Mouse (Mus musculus) 416B (cell line): ENCODE results near the gene Ms4a2.

Experiments
- DNase-seq: peaks from one replicate; pipeline ENCODE4 v3.0.0; 2011; ENCODE audit warnings: low read depth

Gene Ms4a2

DNA sequence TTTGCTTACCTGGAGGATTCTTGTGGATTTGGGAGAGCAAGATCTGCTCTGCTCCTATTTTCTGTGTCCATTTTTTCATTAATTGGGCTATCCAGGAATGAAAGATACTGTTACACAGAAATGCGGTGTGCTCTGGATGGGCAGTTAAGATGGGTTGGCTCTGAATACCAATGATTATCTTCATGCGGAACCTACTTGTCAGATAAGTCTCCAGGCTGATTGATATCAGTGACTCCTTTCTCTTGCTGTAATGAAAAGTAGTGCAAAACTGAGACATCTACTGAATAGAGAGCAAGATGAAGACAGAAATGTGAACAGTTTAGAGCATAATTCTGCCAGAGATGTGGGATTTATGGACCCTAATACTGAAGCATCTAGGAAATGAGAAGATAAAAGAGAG, at the start of gene Ms4a2:
Gene Ms4a2 (minus strand): TSS at position 169 of the 400 bp plus-strand sequence.
- no peak for DNase-seq

DNA sequence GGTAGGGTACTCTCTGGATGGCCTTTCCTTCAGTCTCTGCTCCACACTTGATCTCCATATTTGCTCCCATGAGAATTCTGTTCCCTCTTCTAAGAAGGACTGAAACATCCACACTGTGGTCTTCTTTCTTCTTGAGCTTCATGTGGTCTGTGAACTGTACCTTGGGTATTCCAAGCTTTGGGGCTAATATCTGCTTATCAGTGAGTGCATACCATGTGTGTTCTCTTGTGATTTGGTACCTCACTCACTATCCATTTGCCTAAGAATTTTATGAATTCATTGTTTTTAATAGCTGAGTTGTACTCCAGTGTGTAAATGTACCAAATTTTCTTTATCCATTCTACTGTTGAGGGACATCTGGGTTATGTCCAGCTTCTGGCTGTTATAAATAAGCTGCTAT, 38.0 kb upstream of the Ms4a2 start:
- no peak for DNase-seq

DNA sequence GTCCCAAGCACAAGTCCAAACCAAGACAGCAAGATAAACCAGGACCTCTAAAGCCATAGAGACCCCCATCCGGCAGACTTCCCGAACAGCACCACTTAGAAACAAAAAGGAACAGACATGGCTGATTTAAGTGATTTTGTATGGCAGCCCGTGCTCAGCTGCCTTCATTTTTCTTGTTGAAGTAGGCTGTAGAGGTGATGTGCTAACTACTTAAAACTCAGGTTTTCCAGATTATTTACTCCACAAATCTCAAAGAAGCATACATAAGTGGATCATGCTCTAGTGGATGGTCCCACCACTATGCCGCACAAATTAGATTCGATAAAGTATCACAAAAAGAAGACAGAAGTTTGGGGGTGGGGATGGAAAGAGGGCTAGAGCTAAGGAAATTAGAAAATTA, 36.9 kb upstream of the Ms4a2 start, which contains the start of gene Oosp2:
Gene Oosp2 (minus strand): TSS at position 101 of the 400 bp plus-strand sequence.
- no peak for DNase-seq

DNA sequence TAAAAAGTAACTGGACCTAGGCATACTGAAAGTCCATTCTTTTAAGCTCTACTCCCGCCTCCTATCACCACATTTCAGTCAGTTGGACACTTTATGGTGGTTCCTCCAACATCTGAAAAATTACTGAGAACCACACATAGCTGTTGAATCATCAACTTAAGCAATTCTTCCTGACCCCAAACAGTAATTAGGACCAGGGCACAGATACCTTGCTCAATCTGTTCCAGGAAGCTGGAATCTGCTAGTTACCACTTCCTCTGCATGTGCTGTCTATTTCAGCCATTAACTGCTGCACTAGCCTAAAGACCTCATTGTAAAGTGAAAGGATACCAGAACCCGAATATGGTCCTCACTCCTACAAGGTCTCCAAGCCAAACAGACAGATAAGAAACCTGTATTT, 35.6 kb upstream of the Ms4a2 start:
- DNase-seq = peak; percentile 73

DNA sequence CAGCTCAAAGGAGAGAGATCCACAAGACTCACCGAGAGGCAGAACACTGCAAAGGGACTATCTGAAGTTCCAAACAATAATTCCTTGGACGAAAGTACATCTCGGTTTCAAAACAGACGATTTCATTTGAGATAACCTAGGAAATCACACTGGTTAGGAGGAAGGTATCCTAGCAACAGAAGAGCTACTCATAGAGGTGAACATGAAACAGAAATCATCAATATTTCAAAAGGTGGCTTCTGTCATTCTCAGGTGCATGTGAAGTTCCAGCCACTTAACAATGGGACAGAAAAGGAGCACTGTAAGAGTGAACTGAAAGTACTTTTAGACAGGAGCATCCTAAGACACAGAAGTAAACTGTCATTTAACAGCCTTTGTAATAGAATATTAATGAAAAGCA, 26.0 kb upstream of the Ms4a2 start:
- no peak for DNase-seq

DNA sequence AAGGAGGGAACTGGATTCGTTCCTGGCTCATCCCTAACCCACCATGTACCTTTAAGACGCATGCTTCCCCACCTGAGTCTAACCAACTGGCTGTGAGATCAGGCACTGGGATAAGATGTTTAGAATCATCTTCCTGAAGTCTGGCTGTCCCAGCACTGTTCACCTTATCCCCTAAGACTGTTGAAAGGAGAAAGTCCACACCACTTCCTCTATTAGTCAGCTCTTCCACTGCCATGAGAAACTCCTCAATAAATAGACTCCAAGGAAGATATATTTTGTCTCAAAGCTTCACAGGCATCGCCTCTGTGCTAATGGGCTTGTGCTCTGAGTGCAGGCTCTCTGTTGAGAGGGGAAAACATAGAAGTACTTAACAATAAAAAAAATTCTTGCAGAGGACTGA, 22.6 kb upstream of the Ms4a2 start:
- peak; percentile 10 for DNase-seq

DNA sequence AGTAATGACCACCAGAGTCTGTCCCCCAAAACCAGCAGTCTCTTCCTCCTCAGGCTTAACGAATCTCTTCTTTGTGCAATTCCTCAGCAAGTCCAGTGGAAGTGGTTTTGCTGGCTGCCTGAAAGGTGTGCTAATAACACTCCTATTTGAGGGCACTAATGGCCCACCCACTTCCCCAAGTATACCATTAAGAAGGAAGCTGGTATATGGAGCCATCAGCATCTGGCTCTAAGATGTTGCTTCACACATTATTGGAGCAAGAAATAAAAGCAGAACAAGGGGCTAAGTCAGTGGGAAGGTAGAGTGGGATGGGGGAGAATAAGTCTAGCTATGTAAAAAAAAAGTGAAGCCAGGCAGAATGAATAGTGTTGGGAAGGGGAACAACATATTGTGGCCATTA, 17.2 kb upstream of the Ms4a2 start, which contains the start of gene Ms4a3:
Gene Ms4a3 (minus strand): TSS at position 120 of the 400 bp plus-strand sequence.
- peak; percentile 20 for DNase-seq

DNA sequence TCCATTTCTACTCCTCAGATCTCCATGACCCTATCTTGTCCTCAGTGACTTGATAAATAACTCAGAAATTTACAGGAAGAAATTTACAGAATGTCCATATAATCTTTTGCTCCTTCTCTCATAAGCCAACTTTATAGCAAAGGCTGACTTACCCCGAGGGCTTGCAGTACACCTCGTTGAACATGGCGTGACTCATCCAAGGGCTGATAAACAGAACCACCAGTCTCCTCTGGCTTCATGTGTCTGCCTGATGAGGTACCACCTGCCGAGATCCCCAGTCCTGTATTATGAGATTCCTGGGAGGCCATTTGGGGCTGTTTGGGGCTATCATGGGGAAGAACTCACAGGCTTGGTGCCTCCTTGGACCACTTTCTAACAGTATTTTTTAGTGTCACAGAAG, 15.5 kb upstream of the Ms4a2 start:
- no peak for DNase-seq

DNA sequence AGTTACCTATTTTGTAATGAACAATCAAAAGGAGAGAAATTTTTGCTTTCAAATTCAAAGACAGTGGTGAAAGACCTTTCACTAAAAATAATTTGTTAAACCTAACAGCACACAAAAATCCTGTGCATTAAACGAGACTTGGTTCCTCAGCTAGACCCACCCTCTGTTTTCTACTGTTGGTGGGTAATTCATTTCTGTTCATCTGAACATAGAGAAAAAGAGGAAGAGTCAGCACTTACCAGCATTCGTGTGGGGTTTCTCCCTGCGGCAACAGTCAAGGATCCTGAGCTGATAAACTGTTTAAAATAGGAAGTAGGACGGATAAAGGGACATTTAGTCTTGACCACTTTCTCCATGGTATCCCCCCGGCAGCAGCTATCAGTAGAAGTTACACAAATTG, 12.1 kb upstream of the Ms4a2 start:
- no peak for DNase-seq

DNA sequence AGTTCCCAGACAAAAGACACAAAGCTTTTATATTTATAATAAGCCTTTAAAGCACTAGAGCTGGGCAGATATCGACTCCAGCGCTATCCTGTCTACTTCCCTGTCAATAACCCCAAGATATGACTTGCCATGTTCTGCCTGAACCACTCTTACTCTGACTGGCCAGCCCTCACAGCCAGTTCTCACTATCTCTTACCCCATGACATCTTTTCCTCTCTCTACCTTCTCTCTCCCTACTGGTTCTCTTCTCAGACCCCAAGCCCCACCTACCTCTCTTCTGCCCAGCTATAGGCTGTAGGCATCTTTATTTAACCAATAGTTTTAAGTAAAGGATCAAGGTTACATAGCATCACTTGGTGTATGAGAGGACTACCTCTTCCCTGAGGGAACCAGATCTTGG, 10.8 kb upstream of the Ms4a2 start:
- DNase-seq = no peak

DNA sequence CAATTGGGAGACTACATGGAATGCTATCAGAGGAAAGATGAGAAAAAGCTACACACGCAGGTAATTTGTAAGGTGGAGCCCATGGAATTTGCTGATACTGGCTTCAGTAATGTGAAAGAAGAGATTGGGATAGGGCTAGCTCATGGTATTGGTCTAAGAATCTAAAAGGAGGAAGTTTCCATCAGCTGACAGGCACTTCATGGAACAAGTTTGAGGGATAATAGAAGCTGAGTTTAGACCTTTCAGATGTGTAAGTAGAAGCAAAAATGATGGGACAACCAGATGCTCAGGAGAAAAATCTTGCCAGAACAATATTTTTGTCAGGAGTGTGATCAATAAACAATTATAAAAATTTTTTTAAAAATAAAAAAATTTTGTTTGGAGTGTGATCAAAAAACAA, 10.2 kb upstream of the Ms4a2 start:
- DNase-seq = no peak

DNA sequence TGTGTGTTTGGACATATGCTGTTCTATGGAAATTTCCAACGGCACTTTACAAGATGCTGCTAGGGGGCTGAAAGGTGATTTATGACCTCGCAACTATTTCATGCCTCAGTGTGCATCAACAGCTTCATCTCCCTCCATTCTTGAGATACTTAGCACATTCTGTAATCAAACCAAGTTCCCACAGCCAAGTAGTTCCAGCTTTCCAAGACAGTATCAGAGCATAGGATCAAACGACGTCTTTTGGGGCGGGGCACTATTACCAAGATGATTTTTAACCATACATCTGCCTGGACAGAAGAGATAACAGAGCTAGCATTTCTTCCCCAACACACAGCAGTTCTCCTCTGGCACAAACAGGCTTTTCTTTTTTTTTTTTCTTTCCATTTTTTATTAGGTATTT, 1.7 kb upstream of the Ms4a2 start:
- DNase-seq = no peak

DNA sequence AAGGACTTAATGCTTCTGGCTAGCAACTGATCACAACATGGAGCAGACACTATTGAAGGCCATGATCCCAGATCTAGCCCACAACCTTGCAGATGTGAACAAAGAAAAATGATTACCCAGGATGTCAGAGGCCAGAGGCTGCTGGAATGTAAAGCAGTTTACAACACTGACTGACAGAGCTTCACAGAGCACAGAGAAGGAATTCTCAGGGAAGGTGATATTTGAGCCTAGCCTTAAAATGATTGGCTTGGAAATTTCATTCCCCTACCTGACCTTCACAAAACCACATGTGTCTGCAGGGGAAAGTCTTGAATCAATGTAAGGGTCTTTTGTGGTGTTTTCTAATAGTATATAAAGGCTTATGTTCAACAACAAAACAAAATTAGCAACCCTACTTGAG, 1.3 kb upstream of the Ms4a2 start:
- DNase-seq = no peak

DNA sequence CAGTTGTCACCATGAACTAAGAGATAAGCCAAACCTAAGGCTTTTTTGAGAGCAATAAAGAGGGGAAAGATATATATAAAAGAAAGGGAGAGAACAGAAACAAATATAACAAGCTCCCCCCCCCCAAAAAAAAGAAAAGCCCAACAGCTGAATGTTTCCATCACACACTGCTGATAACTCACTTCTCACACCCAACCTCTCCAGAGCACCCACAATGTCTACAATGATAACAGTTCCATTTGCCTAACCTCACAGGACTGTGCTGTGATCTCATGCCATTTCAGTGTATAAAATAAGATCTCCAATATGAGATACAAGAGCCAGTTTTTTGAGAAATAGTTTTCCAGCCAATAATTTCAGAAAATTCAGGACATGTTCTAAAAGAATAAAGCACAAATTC, 5.5 kb downstream of the Ms4a2 start:
- no peak for DNase-seq

DNA sequence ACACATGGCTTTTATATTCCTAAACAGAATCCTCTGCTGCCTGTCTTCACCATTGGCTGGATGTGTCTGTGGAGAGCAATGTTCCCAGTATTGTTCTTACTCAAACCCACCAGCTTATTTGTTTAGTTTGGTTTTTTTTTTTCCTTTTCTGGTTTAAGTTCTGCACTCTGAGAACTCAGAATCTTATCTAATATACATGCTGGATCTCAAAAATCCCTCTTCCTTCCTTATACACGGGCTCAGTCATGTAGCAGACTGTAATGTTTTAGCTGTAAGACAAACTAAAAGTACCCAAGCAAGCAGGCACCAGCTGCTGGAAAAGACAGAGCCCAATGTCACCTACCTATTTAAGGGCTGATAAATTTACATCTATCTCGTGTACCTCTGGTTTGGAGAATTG, 8.7 kb downstream of the Ms4a2 start:
- DNase-seq = no peak

DNA sequence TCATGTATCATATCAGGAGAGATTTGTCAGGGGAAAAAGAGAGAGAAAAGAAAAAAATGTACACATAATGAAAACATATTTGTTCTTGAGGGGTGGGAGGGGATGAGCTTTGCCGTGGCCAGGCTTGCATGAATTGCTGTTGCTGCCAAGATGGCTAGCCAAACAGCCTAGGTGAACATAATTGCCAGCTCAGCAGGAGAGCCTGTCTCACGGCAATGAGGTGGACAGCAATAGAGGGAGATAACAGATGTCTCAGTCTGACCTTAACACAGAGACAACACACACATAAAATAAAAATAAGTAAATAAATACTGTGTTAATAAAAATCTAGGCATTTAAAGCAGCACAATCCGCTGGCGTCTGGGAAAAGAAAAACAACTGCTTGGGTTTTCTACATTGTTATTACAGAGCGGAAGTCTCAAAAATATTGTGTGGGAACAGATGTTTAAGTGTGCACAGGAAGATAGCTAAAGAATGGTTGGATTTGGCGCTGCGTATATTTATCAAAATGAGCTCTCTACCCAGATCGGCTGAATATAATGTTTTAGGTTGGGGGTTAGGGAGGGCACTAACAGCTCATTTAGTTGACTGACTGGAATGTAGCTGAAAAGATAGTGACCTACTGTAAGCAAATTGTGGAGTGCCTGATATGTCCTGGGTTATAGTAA, 9.6 kb downstream of the Ms4a2 start:
- no peak for DNase-seq

DNA sequence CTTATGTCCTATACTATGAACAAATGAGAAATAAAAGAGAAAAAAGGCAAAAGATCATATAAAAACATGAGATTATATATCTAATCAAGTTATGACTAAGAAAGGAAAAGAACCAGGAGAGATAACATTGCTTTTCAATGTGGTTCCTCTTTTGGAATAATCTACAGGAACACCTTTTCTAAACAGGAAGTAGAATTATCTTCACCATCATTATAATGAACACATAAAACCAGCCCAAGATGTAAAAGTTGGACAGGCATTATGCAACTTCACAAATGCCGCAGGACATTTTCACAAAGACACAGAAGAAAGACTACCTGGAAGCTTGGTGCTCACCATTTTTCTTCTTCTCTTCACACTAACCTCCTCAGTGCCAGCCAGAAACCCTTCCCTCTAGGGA, 10.4 kb downstream of the Ms4a2 start:
- peak; percentile 75 for DNase-seq

DNA sequence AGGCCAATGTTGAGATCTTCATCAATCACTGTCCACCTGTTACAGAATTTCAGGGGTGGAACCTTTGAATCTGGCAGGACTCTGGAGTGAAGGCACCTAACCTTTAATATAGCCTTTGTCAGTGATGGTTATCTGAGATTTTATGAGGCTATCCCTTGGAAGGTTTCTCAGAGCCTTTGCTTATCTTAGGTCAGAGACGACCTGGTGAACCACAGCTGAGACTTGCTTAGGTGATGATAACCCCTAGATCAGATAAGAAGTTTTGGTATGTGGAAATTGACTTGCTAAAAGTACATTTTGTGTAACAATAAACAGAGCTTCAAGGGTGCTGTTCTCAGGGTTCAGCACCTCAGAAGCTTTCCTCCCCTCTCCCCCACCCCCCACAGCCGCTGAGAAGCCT, 11.2 kb downstream of the Ms4a2 start:
- DNase-seq = peak; percentile 21

DNA sequence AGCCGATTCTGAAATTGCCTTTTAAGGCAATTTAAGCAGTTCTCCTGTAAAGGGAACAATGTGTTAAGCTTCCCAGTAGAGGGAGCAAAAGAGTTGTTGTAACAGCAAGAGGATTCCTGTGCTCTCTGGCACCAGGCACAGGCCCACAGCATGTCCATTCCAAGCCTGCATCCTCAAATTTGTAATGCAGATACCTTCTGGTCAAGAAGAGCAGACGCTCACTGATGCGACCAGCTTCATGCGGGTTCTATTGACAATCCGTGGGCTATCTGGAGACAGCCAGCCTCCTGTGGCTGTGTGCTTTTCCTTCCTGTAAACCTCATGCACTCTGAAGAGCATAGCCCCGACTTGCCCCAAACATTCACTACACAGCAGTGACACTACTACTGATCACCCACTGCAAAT, 12.0 kb downstream of the Ms4a2 start:
- peak; percentile 83 for DNase-seq

DNA sequence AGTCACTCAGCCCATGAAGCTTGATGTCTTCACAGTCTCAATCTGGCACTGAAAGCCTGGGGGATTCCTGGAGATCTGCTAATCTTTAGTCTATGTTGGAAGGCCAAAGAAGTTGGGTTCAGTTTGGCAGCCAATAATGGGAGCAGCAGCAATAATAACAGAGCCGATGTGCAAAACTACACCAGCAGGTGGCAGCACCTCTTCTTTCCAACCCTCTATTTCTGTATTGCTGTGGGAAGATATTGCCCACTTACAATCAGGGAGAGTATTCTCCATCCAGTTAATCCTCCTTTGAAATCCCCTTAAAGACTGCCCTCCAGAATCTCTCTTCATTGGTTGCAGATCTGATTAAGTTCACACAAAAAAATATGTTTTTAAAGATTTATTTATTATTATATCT, 15.3 kb downstream of the Ms4a2 start:
- peak; percentile 46 for DNase-seq

DNA sequence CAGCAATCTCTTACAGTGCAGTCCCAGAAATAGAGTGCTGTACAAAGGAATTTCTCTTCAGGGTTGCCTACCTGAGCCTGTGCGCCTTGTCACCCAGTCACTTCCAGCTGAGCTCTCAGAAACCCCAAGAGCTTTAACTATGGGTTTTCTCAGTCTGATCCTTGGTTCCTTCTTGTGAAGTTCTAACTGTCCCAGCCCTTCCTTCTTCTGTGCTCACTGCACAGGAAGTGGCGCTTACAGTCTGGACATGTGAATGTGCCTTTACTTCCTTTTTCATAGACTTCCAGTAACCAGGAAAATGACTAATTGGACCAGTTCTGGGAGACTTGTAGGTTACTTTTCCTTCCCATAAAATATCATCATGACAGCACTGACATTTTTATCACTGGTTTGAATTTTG, 18.9 kb downstream of the Ms4a2 start, which contains the start of gene Ms4a6d:
Gene Ms4a6d (minus strand): TSS at position 247 of the 400 bp plus-strand sequence.
- DNase-seq = no peak

DNA sequence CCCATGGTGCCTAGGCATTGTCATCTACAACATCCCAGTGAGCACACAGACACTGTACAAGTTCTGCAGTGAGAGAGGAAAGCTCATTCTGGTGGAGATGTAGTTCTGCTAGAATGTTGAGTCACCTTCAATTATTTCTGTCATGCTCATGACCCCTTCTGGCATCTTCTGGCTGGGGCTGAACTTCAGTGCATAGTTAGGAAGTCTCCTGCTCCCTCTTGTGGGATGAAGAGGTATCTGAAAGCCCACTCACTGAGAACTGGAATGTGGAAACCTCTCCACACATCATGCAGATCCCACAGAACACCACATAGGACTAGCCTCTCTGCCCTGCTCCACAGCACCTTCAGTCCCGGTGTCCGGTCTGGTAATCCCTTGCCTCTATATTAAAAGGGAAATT, 21.5 kb downstream of the Ms4a2 start:
- peak; percentile 63 for DNase-seq

DNA sequence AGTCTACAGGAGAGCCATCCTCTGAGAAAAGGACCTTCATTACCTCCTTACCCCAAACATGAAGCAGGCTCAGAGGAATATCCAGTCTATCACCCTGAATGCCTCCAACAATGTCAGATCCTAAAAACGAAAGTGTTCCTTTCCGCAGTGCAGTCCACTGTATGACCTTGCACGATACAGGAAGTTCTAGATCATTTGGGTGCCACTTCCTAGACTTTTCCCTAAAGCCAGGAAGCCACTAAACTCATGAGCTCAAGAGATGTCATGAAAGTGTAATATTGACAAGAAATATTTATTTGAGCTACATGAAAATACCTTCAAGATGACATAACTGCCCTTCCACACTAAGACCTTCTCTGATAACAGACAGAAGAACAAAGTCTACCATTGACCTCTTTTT, 22.2 kb downstream of the Ms4a2 start:
- DNase-seq = no peak

DNA sequence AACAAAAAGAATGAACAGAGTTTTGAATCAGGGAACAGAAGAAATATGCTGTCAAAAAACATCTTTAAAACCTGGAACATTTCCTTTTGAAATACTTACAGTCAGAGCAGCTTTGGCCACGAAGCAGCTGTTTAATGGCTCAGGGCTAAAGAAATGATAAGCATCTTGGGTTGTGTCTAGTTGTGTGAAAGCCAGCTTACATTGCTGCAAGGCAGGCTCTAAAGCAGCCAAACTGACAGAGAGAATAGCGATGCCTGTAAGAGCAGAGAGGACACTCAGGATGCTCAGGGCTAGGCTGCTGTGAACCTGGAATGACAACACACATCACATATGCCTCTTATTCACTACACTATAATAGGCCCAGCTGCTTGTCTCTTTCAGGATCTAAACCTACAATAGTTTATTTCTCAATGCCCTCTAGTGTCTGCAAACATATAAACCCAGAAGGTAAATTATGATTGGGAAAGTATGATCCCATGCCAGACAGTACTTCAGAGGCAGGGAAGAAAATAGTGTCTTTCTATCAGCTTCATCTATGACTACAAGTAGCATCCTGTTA, 33.5 kb downstream of the Ms4a2 start:
- no peak for DNase-seq
